Mouse (Mus musculus): Measurements from ENCODE around the gene F2rl1. TPM values are rescaled to one million over a fixed set of nuclear protein-coding genes. Genes with fewer than 3 reads are reported as not detected.

F2rl1 gene
- total RNA-seq, 1 experiment from 2014 or later, result 5.5 TPM

- no peak for ATAC-seq (ENCODE audit: extremely low read depth, insufficient number of reproducible peaks, low FRiP score, poor library complexity, severe bottlenecking)
Measured at GRCm38 (mm10) chr13:95478671-95479413, 46.2 kb downstream of the F2rl1 start, which contains the start of gene S100z. S100z (minus strand) TSS chr13:95478721.

GRCm38 (mm10) chr13:95477173-95477572, 47.9 kb downstream of the F2rl1 start:
- no peak for ATAC-seq (ENCODE audit: extremely low read depth, insufficient number of reproducible peaks, low FRiP score, poor library complexity, severe bottlenecking)

- ATAC-seq (ENCODE audit: extremely low read depth, insufficient number of reproducible peaks, low FRiP score, poor library complexity, severe bottlenecking), result no peak
Measured at GRCm38 (mm10) chr13:95475124-95475523, 49.9 kb downstream of the F2rl1 start.

GRCm38 (mm10) chr13:95474294-95474693, 50.7 kb downstream of the F2rl1 start:
- ATAC-seq (ENCODE audit: extremely low read depth, insufficient number of reproducible peaks, low FRiP score, poor library complexity, severe bottlenecking), result no peak

GRCm38 (mm10) chr13:95470970-95471369, 54.1 kb downstream of the F2rl1 start:
- ATAC-seq (ENCODE audit: extremely low read depth, insufficient number of reproducible peaks, low FRiP score, poor library complexity, severe bottlenecking), result no peak

Other genes with a start within 250 kb of the F2rl1 start
- 1.7 and 2.4 TPM in 2 replicates for gene Zbed3, start 201.6 kb downstream of the F2rl1 start, total RNA-seq (2017)
- gene Aggf1, start 149.9 kb downstream of the F2rl1 start, total RNA-seq (2017), result 49.6 and 51.4 TPM in 2 replicates
- gene Crhbp, start 80.3 kb downstream of the F2rl1 start, total RNA-seq (2017), result not detected in 2 replicates
- gene S100z, start 46.5 kb downstream of the F2rl1 start, total RNA-seq (2017), result not detected in 2 replicates
- 2.9 and 3.1 TPM in 2 replicates for gene F2r, start 93.3 kb upstream of the F2rl1 start, total RNA-seq (2017)
- 1.3 and 2.6 TPM in 2 replicates for gene F2rl2, start 171.6 kb upstream of the F2rl1 start, total RNA-seq (2017)

All from neutrophil, adult 5-6 weeks (primary cell).